Mouse (Mus musculus): ENCODE measurements around the gene Crtac1. TPM values are rescaled to one million over a fixed set of nuclear protein-coding genes. Genes with fewer than 3 reads are reported as not detected.

Crtac1 gene
- polyA plus RNA-seq, 1 experiment from 2014 or later, result 8.8 TPM

- Histone ChIP-seq H3K9me3 (no peaks in the 10 kb centered on the region), H3K27me3 (replicated peaks; ENCODE audit: low read depth, poor library complexity, severe bottlenecking) (no peaks in the 10 kb centered on the region), H3K27ac (replicated peaks) (peak overlapping the region; percentile 71), H3K4me1 (peaks cover 30% of the 10 kb centered on the region), H3K4me3 (0 out of 2 replicates have a peak overlapping the region, but pooled peaks have one; percentile 9), H3K36me3 (replicated peaks) (no peaks in the 10 kb centered on the region)
- DNase-seq (ENCODE audit: low spot score), result peak; percentile 48
- 41% methylated on average over 8 of the region's 8 CpGs for WGBS
Observed at GRCm38 (mm10) chr19:42292106-42292505, 139.5 kb downstream of the Crtac1 start.

GRCm38 (mm10) chr19:42290954-42291661 is 140.5 kb downstream of the Crtac1 start:
- DNase-seq (ENCODE audit: low spot score), result no peak
- WGBS, result 23% methylated on average over 7 of the region's 7 CpGs
- H3K4me1 ChIP-seq, result peaks cover 30% of the 10 kb centered on the region
- H3K9me3 ChIP-seq, result no peaks in the 10 kb centered on the region
- H3K27ac ChIP-seq (replicated peaks), result peak overlapping the region; percentile 26; the same call in 1 of the 2 replicates
- H3K36me3 ChIP-seq (replicated peaks), result no peaks in the 10 kb centered on the region
- no peak overlapping the region for H3K4me3 ChIP-seq
- no peaks in the 10 kb centered on the region for H3K27me3 ChIP-seq (replicated peaks; ENCODE audit: low read depth, poor library complexity, severe bottlenecking)

GRCm38 (mm10) chr19:42288361-42288760 is 143.2 kb downstream of the Crtac1 start:
- WGBS, result 82% methylated on average over 4 of the region's 4 CpGs
- no peaks in the 10 kb centered on the region for H3K27me3 ChIP-seq (replicated peaks; ENCODE audit: low read depth, poor library complexity, severe bottlenecking)
- no peak for DNase-seq (ENCODE audit: low spot score)

GRCm38 (mm10) chr19:42284178-42284577 is 147.4 kb downstream of the Crtac1 start:
- Histone ChIP-seq H3K9me3 (no peaks in the 10 kb centered on the region), H3K27ac (replicated peaks) (no peak overlapping the region), H3K27me3 (replicated peaks; ENCODE audit: low read depth, poor library complexity, severe bottlenecking) (no peaks in the 10 kb centered on the region), H3K4me3 (no peak overlapping the region), H3K4me1 (peaks cover 22% of the 10 kb centered on the region), H3K36me3 (replicated peaks) (no peaks in the 10 kb centered on the region)
- WGBS, result 83% methylated on average over 8 of the region's 8 CpGs
- no peak for DNase-seq (ENCODE audit: low spot score)

More at GRCm38 (mm10) chr19:42288361-42288760, 143.2 kb downstream of the Crtac1 start:
- no peaks in the 10 kb centered on the region for H3K36me3 ChIP-seq (replicated peaks)
- peaks cover 41% of the 10 kb centered on the region for H3K4me1 ChIP-seq
- H3K9me3 ChIP-seq, result no peaks in the 10 kb centered on the region
- no peak overlapping the region for H3K4me3 ChIP-seq
- H3K27ac ChIP-seq (replicated peaks), result no peak overlapping the region

GRCm38 (mm10) chr19:42279611-42280010 is 152.0 kb downstream of the Crtac1 start:
- Histone ChIP-seq H3K4me3 (no peak overlapping the region), H3K27ac (replicated peaks) (no peak overlapping the region; the same call in 1 of the 2 replicates), H3K9me3 (no peaks in the 10 kb centered on the region), H3K36me3 (replicated peaks) (no peaks in the 10 kb centered on the region), H3K27me3 (replicated peaks; ENCODE audit: low read depth, poor library complexity, severe bottlenecking) (no peaks in the 10 kb centered on the region), H3K4me1 (peaks cover 15% of the 10 kb centered on the region)
- DNase-seq (ENCODE audit: low spot score), result no peak
- 60% methylated on average over 3 of the region's 3 CpGs for WGBS

- H3K4me3 ChIP-seq, result no peak overlapping the region
- no peaks in the 10 kb centered on the region for H3K36me3 ChIP-seq (replicated peaks)
- H3K27me3 ChIP-seq (replicated peaks; ENCODE audit: low read depth, poor library complexity, severe bottlenecking), result no peaks in the 10 kb centered on the region
- no peak for DNase-seq (ENCODE audit: low spot score)
- peaks cover 7% of the 10 kb centered on the region for H3K4me1 ChIP-seq
- whole genome bisulfite sequencing, result 82% methylated on average over 5 of the region's 5 CpGs
- H3K9me3 ChIP-seq, result no peaks in the 10 kb centered on the region
- H3K27ac ChIP-seq (replicated peaks), result no peak overlapping the region
Observed at GRCm38 (mm10) chr19:42278461-42278860, 153.1 kb downstream of the Crtac1 start.

GRCm38 (mm10) chr19:42277288-42277687 is 154.3 kb downstream of the Crtac1 start:
- no peak for DNase-seq (ENCODE audit: low spot score)
- no peaks in the 10 kb centered on the region for H3K36me3 ChIP-seq (replicated peaks)
- H3K27me3 ChIP-seq (replicated peaks; ENCODE audit: low read depth, poor library complexity, severe bottlenecking), result no peaks in the 10 kb centered on the region
- H3K9me3 ChIP-seq, result no peaks in the 10 kb centered on the region
- peaks cover 5% of the 10 kb centered on the region for H3K4me1 ChIP-seq
- H3K27ac ChIP-seq (replicated peaks), result no peak overlapping the region
- 84% methylated on average over 6 of the region's 6 CpGs for WGBS
- H3K4me3 ChIP-seq, result no peak overlapping the region

- DNase-seq (ENCODE audit: low spot score), result peak; percentile 79
- Histone ChIP-seq H3K36me3 (replicated peaks) (no peaks in the 10 kb centered on the region), H3K9me3 (no peaks in the 10 kb centered on the region), H3K27ac (replicated peaks) (no peak overlapping the region), H3K4me3 (no peak overlapping the region), H3K27me3 (replicated peaks; ENCODE audit: low read depth, poor library complexity, severe bottlenecking) (peaks cover 40% of the 10 kb centered on the region), H3K4me1 (peaks cover 10% of the 10 kb centered on the region)
- WGBS, result 42% methylated on average over 14 of the region's 14 CpGs
Observed at GRCm38 (mm10) chr19:42272003-42272963, 159.3 kb downstream of the Crtac1 start.

GRCm38 (mm10) chr19:42271182-42271581 is 160.4 kb downstream of the Crtac1 start:
- Histone ChIP-seq H3K36me3 (replicated peaks) (no peaks in the 10 kb centered on the region), H3K27ac (replicated peaks) (no peak overlapping the region), H3K4me3 (no peak overlapping the region), H3K4me1 (peaks cover 10% of the 10 kb centered on the region), H3K9me3 (no peaks in the 10 kb centered on the region), H3K27me3 (replicated peaks; ENCODE audit: low read depth, poor library complexity, severe bottlenecking) (peaks cover 46% of the 10 kb centered on the region)
- 80% methylated on average over 7 of the region's 7 CpGs for WGBS
- no peak for DNase-seq (ENCODE audit: low spot score)

GRCm38 (mm10) chr19:42270119-42270518 is 161.5 kb downstream of the Crtac1 start:
- WGBS, result 66% methylated on average over 6 of the region's 6 CpGs

GRCm38 (mm10) chr19:42268337-42268736 is 163.2 kb downstream of the Crtac1 start:
- H3K4me3 ChIP-seq, result peak overlapping the region; percentile 46
- WGBS, result 3% methylated on average over 19 of the region's 19 CpGs
- H3K36me3 ChIP-seq (replicated peaks), result no peaks in the 10 kb centered on the region
- H3K27me3 ChIP-seq (replicated peaks; ENCODE audit: low read depth, poor library complexity, severe bottlenecking), result peaks cover 46% of the 10 kb centered on the region
- peak; percentile 74 for DNase-seq (ENCODE audit: low spot score)
- no peak overlapping the region for H3K27ac ChIP-seq (replicated peaks)
- H3K4me1 ChIP-seq, result peaks cover 13% of the 10 kb centered on the region
- H3K9me3 ChIP-seq, result no peaks in the 10 kb centered on the region

More at GRCm38 (mm10) chr19:42270119-42270518, 161.5 kb downstream of the Crtac1 start:
- Histone ChIP-seq H3K9me3 (no peaks in the 10 kb centered on the region), H3K4me3 (no peak overlapping the region), H3K36me3 (replicated peaks) (no peaks in the 10 kb centered on the region), H3K27me3 (replicated peaks; ENCODE audit: low read depth, poor library complexity, severe bottlenecking) (peaks cover 46% of the 10 kb centered on the region), H3K27ac (replicated peaks) (no peak overlapping the region), H3K4me1 (peaks cover 10% of the 10 kb centered on the region)
- no peak for DNase-seq (ENCODE audit: low spot score)

GRCm38 (mm10) chr19:42263524-42263923 is 168.1 kb downstream of the Crtac1 start:
- Histone ChIP-seq H3K4me1 (peaks cover 10% of the 10 kb centered on the region), H3K4me3 (no peak overlapping the region), H3K36me3 (replicated peaks) (no peaks in the 10 kb centered on the region), H3K9me3 (no peaks in the 10 kb centered on the region), H3K27me3 (replicated peaks; ENCODE audit: low read depth, poor library complexity, severe bottlenecking) (peaks cover 15% of the 10 kb centered on the region), H3K27ac (replicated peaks) (no peak overlapping the region)
- WGBS, result 44% methylated on average over 3 of the region's 3 CpGs
- no peak for DNase-seq (ENCODE audit: low spot score)

All from embryonic facial prominence, embryonic 10.5 days (tissue).